Mouse (Mus musculus): ENCODE results near the gene Gatad2a. TPM values are rescaled to one million over a fixed set of nuclear protein-coding genes. Genes with fewer than 3 reads are reported as not detected.
"Not testable (repeated sequence)": the region's sequence is repeated elsewhere in the genome, so short reads cannot be mapped to it uniquely, and the experiment has no call there.

Gatad2a gene
- total and polyA plus RNA-seq, 3 experiments, result 24.7 to 36.4 (median 36.4) TPM

DNA sequence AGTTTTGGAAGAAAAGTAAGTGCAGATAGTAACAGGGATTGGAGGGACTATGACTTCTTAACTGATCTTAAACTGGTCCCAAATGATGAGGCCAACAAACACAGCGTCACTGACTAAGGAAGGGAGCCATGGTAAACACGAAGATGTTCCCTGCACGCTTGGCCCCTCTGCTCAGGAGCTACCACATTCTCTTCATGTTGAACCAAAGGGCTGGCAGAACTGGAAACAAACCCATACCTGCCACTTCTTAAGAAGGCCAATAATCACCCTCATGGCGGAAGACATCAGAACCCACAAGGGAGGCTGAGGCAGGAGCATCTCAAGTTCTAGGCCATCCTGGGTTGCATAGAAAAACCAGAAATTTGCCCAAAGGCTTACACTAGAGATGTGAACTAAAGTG is 3.1 kb upstream of the Gatad2a start:
- WGBS, result 94% methylated on average over 4 of the region's 4 CpGs

GRCm38 (mm10) chr8:69998706-69999105 is 2.5 kb upstream of the Gatad2a start:
- H3K9ac ChIP-seq (ENCODE audit: low read depth, low read length), result no peak overlapping the region
- H3K27ac ChIP-seq, result no peak overlapping the region
- no peak for TF ChIP-seq POLR2A (IDR thresholded peaks at IDR 0.05; ENCODE audit: insufficient read depth, low read depth, low read length)
- no peak for TF ChIP-seq CTCF (IDR thresholded peaks at IDR 0.05)
- TF ChIP-seq EP300 (IDR thresholded peaks at IDR 0.05; ENCODE audit: insufficient read depth, low read depth, low read length), result no peak
- H3K36me3 ChIP-seq (ENCODE audit: control insufficient read depth, insufficient read depth, low read length), result no peaks in the 10 kb centered on the region
- intact Hi-C loops (cut with DNase I), result loop anchor here (5.0 kb wide), 2 partner anchors 96 to 134 kb away; partner anchors contain the start of genes Ndufa13, Nr2c2ap, Tssk6 and Yjefn3
- H3K27me3 ChIP-seq (ENCODE audit: control insufficient read depth, insufficient read depth, low read length), result no peaks in the 10 kb centered on the region
- 93% methylated on average over 3 of the region's 3 CpGs for WGBS
- no peak for DNase-seq
- H3K4me3 ChIP-seq, result no peak overlapping the region
- peaks cover 12% of the 10 kb centered on the region for H3K4me1 ChIP-seq (ENCODE audit: control insufficient read depth, insufficient read depth, low read length)
- 0 out of 2 replicates have a peak, but pooled peaks cover 1% of the 10 kb centered on the region for H3K79me2 ChIP-seq (replicated peaks; ENCODE audit: control insufficient read depth, insufficient read depth, low read length)

More for the DNA sequence above, 3.1 kb upstream of the Gatad2a start:
- peaks cover 12% of the 10 kb centered on the region for H3K4me1 ChIP-seq (ENCODE audit: control insufficient read depth, insufficient read depth, low read length)
- no peak for TF ChIP-seq CTCF (IDR thresholded peaks at IDR 0.05)
- no peak for TF ChIP-seq POLR2A (IDR thresholded peaks at IDR 0.05; ENCODE audit: insufficient read depth, low read depth, low read length)
- TF ChIP-seq EP300 (IDR thresholded peaks at IDR 0.05; ENCODE audit: insufficient read depth, low read depth, low read length), result no peak
- no peak overlapping the region for H3K9ac ChIP-seq (ENCODE audit: low read depth, low read length)
- DNase-seq, result no peak
- H3K4me3 ChIP-seq, result no peak overlapping the region
- H3K36me3 ChIP-seq (ENCODE audit: control insufficient read depth, insufficient read depth, low read length), result no peaks in the 10 kb centered on the region
- 0 out of 2 replicates have a peak, but pooled peaks cover 1% of the 10 kb centered on the region for H3K79me2 ChIP-seq (replicated peaks; ENCODE audit: control insufficient read depth, insufficient read depth, low read length)
- H3K27ac ChIP-seq, result no peak overlapping the region
- intact Hi-C loops (cut with DNase I), result loop anchor here (5.0 kb wide), 2 partner anchors 97 to 133 kb away; partner anchors contain the start of genes Ndufa13, Nr2c2ap, Tssk6 and Yjefn3
- no peaks in the 10 kb centered on the region for H3K27me3 ChIP-seq (ENCODE audit: control insufficient read depth, insufficient read depth, low read length)

DNA sequence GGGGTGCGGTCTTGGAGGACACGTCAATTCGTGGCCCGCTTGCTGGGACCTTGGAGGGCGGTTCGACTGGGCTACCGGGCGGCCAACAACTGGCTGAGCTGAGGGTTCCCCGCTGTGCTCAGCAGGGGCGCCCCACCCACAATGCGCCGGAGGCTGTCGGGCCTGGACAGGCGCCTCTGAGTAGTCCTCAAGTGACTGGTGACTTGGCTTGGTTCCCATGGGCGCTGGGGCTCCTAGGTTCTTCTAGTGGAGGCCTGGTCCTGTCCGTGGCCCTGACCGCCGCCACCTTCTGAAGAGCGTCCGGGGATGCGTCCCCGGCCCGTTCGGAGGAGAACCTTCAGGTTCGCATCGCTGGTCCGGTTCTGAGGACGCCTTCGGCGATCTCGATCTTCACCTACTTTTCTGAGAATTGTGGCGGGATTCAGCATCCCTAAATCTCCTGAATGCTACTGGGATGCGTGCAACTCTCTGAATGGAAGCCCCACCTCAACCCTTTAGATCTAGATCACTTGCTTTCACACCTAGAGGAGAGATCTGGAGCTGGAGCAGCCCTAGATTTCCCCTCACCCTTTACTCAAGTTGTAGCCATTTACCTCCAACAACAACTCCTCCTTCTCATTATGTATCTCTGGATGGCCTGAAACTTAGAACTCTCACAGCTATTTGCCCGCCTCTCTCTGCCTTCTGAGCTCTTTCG is 553 bp upstream of the Gatad2a start:
- H3K27ac ChIP-seq, result peak overlapping the region; percentile 92
- peak overlapping the region; percentile 77 for H3K9ac ChIP-seq (ENCODE audit: low read depth, low read length)
- 0 out of 2 replicates have a peak, but pooled peaks cover 1% of the 10 kb centered on the region for H3K79me2 ChIP-seq (replicated peaks; ENCODE audit: control insufficient read depth, insufficient read depth, low read length)
- H3K36me3 ChIP-seq (ENCODE audit: control insufficient read depth, insufficient read depth, low read length), result no peaks in the 10 kb centered on the region; the same call in 1 of the 2 replicates
- peak overlapping the region; percentile 41 for H3K4me3 ChIP-seq
- TF ChIP-seq CTCF (IDR thresholded peaks at IDR 0.05) (peak; percentile 32), POLR2A (IDR thresholded peaks at IDR 0.05; ENCODE audit: insufficient read depth, low read depth, low read length) (peak; percentile 84), EP300 (IDR thresholded peaks at IDR 0.05; ENCODE audit: insufficient read depth, low read depth, low read length) (0 out of 2 replicates have a peak, but pooled peaks have one; percentile 63)
- H3K27me3 ChIP-seq (ENCODE audit: control insufficient read depth, insufficient read depth, low read length), result no peaks in the 10 kb centered on the region
- DNase-seq, result no peak
- H3K4me1 ChIP-seq (ENCODE audit: control insufficient read depth, insufficient read depth, low read length), result peaks cover 5% of the 10 kb centered on the region
- intact Hi-C loops (cut with DNase I), result loop anchor here (5.0 kb wide), 2 partner anchors 94 to 136 kb away; partner anchors contain the start of genes Ndufa13, Nr2c2ap, Tssk6 and Yjefn3
- 3% methylated on average over 35 of the region's 35 CpGs for WGBS

DNA sequence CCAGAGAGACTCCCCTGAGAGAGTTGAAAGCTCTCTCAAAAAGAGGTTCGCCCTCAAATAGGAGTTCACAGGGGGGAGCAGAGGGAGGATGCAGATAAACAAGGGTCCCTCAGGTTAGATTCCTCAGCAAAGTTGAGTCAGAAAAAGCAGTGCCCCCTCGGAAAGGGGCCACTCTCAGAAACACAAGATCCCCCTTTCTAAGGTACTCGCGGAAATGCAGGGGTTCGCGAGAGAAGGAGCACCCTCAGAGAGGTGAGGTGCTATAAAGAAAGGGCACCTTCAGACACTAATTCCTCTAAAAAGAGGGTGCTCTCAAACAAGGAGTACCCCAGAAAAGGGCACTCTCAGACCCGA is 785 bp downstream of the Gatad2a start:
- H3K27me3 ChIP-seq (ENCODE audit: control insufficient read depth, insufficient read depth, low read length), result no peaks in the 10 kb centered on the region
- intact Hi-C loops (cut with DNase I), result loop anchor here (2.0 to 5.0 kb wide), 3 partner anchors 21 to 137 kb away; partner anchors contain the start of genes Ndufa13, Nr2c2ap, Tssk6 and Yjefn3
- peak overlapping the region; percentile 96 for H3K4me3 ChIP-seq
- no peak for DNase-seq
- no peaks in the 10 kb centered on the region; the same call in 1 of the 2 replicates for H3K36me3 ChIP-seq (ENCODE audit: control insufficient read depth, insufficient read depth, low read length)
- 0 out of 2 replicates have a peak, but pooled peaks cover 1% of the 10 kb centered on the region for H3K79me2 ChIP-seq (replicated peaks; ENCODE audit: control insufficient read depth, insufficient read depth, low read length)
- peak overlapping the region; percentile 81 for H3K27ac ChIP-seq
- peak overlapping the region; percentile 79 for H3K9ac ChIP-seq (ENCODE audit: low read depth, low read length)
- WGBS, result 2% methylated on average over 7 of the region's 7 CpGs
- no peak for TF ChIP-seq EP300 (IDR thresholded peaks at IDR 0.05; ENCODE audit: insufficient read depth, low read depth, low read length)
- no peak for TF ChIP-seq CTCF (IDR thresholded peaks at IDR 0.05)
- no peak for TF ChIP-seq POLR2A (IDR thresholded peaks at IDR 0.05; ENCODE audit: insufficient read depth, low read depth, low read length)
- H3K4me1 ChIP-seq (ENCODE audit: control insufficient read depth, insufficient read depth, low read length), result no peaks in the 10 kb centered on the region; the same call in 1 of the 2 replicates

DNA sequence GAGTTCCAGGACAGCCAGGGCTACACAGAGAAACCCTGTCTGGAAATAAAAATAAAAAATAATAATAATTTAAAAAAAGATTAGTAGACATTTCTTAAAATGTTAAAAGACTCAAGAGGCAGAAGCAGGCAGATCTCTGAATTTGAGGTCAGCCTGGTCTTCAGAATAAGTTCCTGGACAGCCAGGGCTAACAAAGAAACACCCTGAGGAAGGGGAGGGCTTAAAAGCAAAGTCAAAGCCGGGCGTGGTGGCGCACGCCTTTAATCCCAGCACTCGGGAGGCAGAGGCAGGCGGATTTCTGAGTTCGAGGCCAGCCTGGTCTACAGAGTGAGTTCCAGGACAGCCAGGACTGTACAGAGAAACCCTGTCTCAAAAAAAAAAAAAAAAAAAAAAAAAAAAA is 7.2 kb downstream of the Gatad2a start:
- H3K27ac ChIP-seq; intact Hi-C loops (cut with DNase I); DNase-seq; H3K4me3 ChIP-seq; H3K79me2 ChIP-seq (replicated peaks; ENCODE audit: control insufficient read depth, insufficient read depth, low read length); H3K9ac ChIP-seq (ENCODE audit: low read depth, low read length); H3K27me3 ChIP-seq (ENCODE audit: control insufficient read depth, insufficient read depth, low read length); H3K4me1 ChIP-seq (ENCODE audit: control insufficient read depth, insufficient read depth, low read length); H3K36me3 ChIP-seq (ENCODE audit: control insufficient read depth, insufficient read depth, low read length): not testable (repeated sequence)
- WGBS, result 94% methylated on average over 7 of the region's 7 CpGs

DNA sequence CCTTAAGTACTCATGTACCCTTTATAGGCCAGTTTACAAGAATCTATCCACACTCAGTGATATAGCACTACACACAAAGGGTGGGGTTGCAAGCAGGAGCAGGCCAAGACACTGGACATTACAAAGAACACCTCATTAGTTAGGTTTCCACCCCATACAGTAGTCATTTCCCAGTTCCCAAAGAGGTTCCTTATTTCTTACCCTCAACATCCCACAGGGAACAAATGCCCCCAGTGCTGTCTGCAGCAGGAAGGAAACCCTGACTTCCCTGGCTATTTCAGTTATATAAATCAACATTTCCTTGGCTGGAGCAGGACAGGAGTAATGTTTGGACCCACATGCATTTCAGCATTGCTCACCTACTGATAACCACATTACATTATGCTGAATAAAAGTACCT is 8.4 kb downstream of the Gatad2a start:
- no peak for DNase-seq
- Histone ChIP-seq H3K4me1 (ENCODE audit: control insufficient read depth, insufficient read depth, low read length) (peaks cover 2% of the 10 kb centered on the region), H3K27ac (no peak overlapping the region), H3K79me2 (replicated peaks; ENCODE audit: control insufficient read depth, insufficient read depth, low read length) (no peaks in the 10 kb centered on the region), H3K36me3 (ENCODE audit: control insufficient read depth, insufficient read depth, low read length) (no peaks in the 10 kb centered on the region), H3K27me3 (ENCODE audit: control insufficient read depth, insufficient read depth, low read length) (no peaks in the 10 kb centered on the region), H3K4me3 (no peak overlapping the region), H3K9ac (ENCODE audit: low read depth, low read length) (no peak overlapping the region)
- no peak for TF ChIP-seq CTCF (IDR thresholded peaks at IDR 0.05)
- no peak for TF ChIP-seq POLR2A (IDR thresholded peaks at IDR 0.05; ENCODE audit: insufficient read depth, low read depth, low read length)
- TF ChIP-seq EP300 (IDR thresholded peaks at IDR 0.05; ENCODE audit: insufficient read depth, low read depth, low read length), result no peak
- intact Hi-C loops (cut with DNase I), result no loop called here
